Mouse (Mus musculus) myocyte (in vitro differentiated cells): ENCODE data around the gene Aftph.

Source experiments
- E2F4 ChIP-seq: IDR thresholded peaks from one replicate; pipeline ENCODE4 v1.6.1; 2011; ENCODE audit warnings: mild to moderate bottlenecking, control low read depth, moderate library complexity; ENCODE audit not compliant: insufficient read depth
- MAX ChIP-seq: IDR thresholded peaks from one replicate; pipeline ENCODE4 v1.6.1; 2011; ENCODE audit warnings: low read depth, mild to moderate bottlenecking, control low read depth
- POLR2A ChIP-seq: IDR thresholded peaks from one replicate; pipeline ENCODE4 v1.6.1; 2011; ENCODE audit warnings: low read depth, mild to moderate bottlenecking, control low read depth, moderate library complexity; ENCODE audit not compliant: insufficient read length
- TCF12 ChIP-seq: IDR thresholded peaks from one replicate; pipeline ENCODE4 v1.6.1; 2011; ENCODE audit warnings: mild to moderate bottlenecking, control low read depth; ENCODE audit not compliant: poor library complexity, insufficient read depth, severe bottlenecking

GRCm38 (mm10) chr11:20650006-20650639 lies 91.3 kb downstream of the Aftph start:
- TF ChIP-seq MAX = no peak
- no peak for TF ChIP-seq TCF12
- TF ChIP-seq POLR2A = no peak
- no peak for TF ChIP-seq E2F4
